Comparison of ENCODE assay signal across 28 mouse cellular contexts in genomic region chr13:44145441-44145840, GRCm38 (mm10).
"Had no signal": no experiment of that assay in that cellular context is flagged by ENCODE, and none has a peak within 500 bp of the region (broad histone marks: within the 10 kb centered on the region; RNA-seq: fewer than 3 reads in every experiment).

No protein-coding gene starts in this region.

- ATAC-seq: forebrain, embryonic 13.5 days; forebrain, embryonic 14.5 days; forebrain, embryonic 15.5 days; forebrain, embryonic 16.5 days; forebrain, postnatal 0 days had no signal

- H3K27me3 ChIP-seq: embryonic facial prominence, embryonic 12.5 days; embryonic facial prominence, embryonic 13.5 days; embryonic facial prominence, embryonic 15.5 days; forebrain, embryonic 12.5 days; forebrain, embryonic 13.5 days; forebrain, embryonic 15.5 days had no signal

- H3K36me3 ChIP-seq: embryonic facial prominence, embryonic 10.5 days; embryonic facial prominence, embryonic 12.5 days; embryonic facial prominence, embryonic 13.5 days; embryonic facial prominence, embryonic 15.5 days; forebrain, embryonic 10.5 days; forebrain, embryonic 12.5 days; forebrain, embryonic 15.5 days had no signal

- H3K9me3 ChIP-seq: embryonic facial prominence, embryonic 12.5 days; embryonic facial prominence, embryonic 15.5 days; forebrain, embryonic 12.5 days; forebrain, embryonic 15.5 days had no signal

- H3K4me3 ChIP-seq: embryonic facial prominence, embryonic 10.5 days; embryonic facial prominence, embryonic 12.5 days; embryonic facial prominence, embryonic 13.5 days; embryonic facial prominence, embryonic 15.5 days; erythroblast, embryonic 14.5 days; forebrain, embryonic 10.5 days; forebrain, embryonic 12.5 days; forebrain, embryonic 13.5 days; forebrain, embryonic 15.5 days; gastrocnemius, adult 2 months; heart, adult 2 months had no signal

- H3K4me1 ChIP-seq: embryonic facial prominence, embryonic 12.5 days; embryonic facial prominence, embryonic 13.5 days; embryonic facial prominence, embryonic 15.5 days; forebrain, embryonic 10.5 days; forebrain, embryonic 12.5 days; forebrain, embryonic 13.5 days; forebrain, embryonic 15.5 days had no signal

- H3K27ac ChIP-seq: embryonic facial prominence, embryonic 10.5 days; embryonic facial prominence, embryonic 12.5 days; embryonic facial prominence, embryonic 13.5 days; embryonic facial prominence, embryonic 15.5 days; forebrain, embryonic 10.5 days; forebrain, embryonic 12.5 days; forebrain, embryonic 13.5 days; forebrain, embryonic 15.5 days; gastrocnemius, adult 2 months; heart, adult 2 months had no signal

- DNase-seq: cerebellum, adult 2 months; cerebellum, adult 8-10 months; cerebellum, adult 9-10 months; cerebellum, adult 9-11 months; cerebellum, postnatal 10 days; cerebellum, postnatal 14 days; cerebellum, postnatal 25 days; cerebellum, postnatal 36 days; embryo, embryonic 11 days; forebrain, postnatal 0 days; gastrocnemius, adult 2 months; gastrocnemius, postnatal 10 days; gastrocnemius, postnatal 14 days; gastrocnemius, postnatal 25 days; gastrocnemius, postnatal 36 days; heart, adult 18-20 months; heart, adult 2 months had no signal

- H3K4me2 ChIP-seq: embryonic facial prominence, embryonic 12.5 days; embryonic facial prominence, embryonic 13.5 days; embryonic facial prominence, embryonic 15.5 days; forebrain, embryonic 12.5 days; forebrain, embryonic 13.5 days; forebrain, embryonic 15.5 days had no signal

- H3K9ac ChIP-seq: embryonic facial prominence, embryonic 12.5 days; embryonic facial prominence, embryonic 13.5 days; embryonic facial prominence, embryonic 15.5 days; forebrain, embryonic 12.5 days; forebrain, embryonic 13.5 days; forebrain, embryonic 15.5 days; forebrain, postnatal 0 days had no signal
